Mouse (Mus musculus): Measurements from ENCODE around the gene Pgrmc1. TPM values are rescaled to one million over a fixed set of nuclear protein-coding genes. Genes with fewer than 3 reads are reported as not detected.

Pgrmc1 gene
- total RNA-seq, 2 experiments from 2014 or later: 19.5 to 20.1 TPM

- intact Hi-C loops (cut with DNase I): no loop called here
- no peak for DNase-seq (ENCODE audit: low spot score)
Observed at GRCm38 (mm10) chrX:36599656-36600055, 1.6 kb downstream of the Pgrmc1 start.

GRCm38 (mm10) chrX:36600066-36600465 is 2.1 kb downstream of the Pgrmc1 start:
- intact Hi-C loops (cut with DNase I): no loop called here
- no peak for DNase-seq (ENCODE audit: low spot score)

- intact Hi-C loops (cut with DNase I): no loop called here
- DNase-seq (ENCODE audit: low spot score): no peak
Observed at GRCm38 (mm10) chrX:36602926-36603325, 4.9 kb downstream of the Pgrmc1 start.

- no peak for DNase-seq (ENCODE audit: low spot score)
- intact Hi-C loops (cut with DNase I): no loop called here
Observed at GRCm38 (mm10) chrX:36604040-36604439, 6.0 kb downstream of the Pgrmc1 start.

GRCm38 (mm10) chrX:36609117-36609516 is 11.1 kb downstream of the Pgrmc1 start:
- no peak for DNase-seq (ENCODE audit: low spot score)
- intact Hi-C loops (cut with DNase I): no loop called here

GRCm38 (mm10) chrX:36628102-36628501 is 30.1 kb downstream of the Pgrmc1 start:
- no peak for DNase-seq (ENCODE audit: low spot score)
- intact Hi-C loops (cut with DNase I): no loop called here

- intact Hi-C loops (cut with DNase I): loop anchor here (10.0 kb wide), 1 partner anchor 114 kb away; the partner anchor contains the start of gene Slc25a43
- DNase-seq (ENCODE audit: low spot score): no peak
Observed at GRCm38 (mm10) chrX:36630771-36631170, 32.8 kb downstream of the Pgrmc1 start.

GRCm38 (mm10) chrX:36640046-36640445 is 42.0 kb downstream of the Pgrmc1 start:
- intact Hi-C loops (cut with DNase I): loop anchor here (5.0 kb wide), 1 partner anchor 332 kb away; no protein-coding TSS in a partner anchor
- no peak for DNase-seq (ENCODE audit: low spot score)

- DNase-seq (ENCODE audit: low spot score): peak; percentile 71
- intact Hi-C loops (cut with DNase I): loop anchor here (5.0 kb wide), 1 partner anchor 327 kb away; no protein-coding TSS in a partner anchor
Observed at GRCm38 (mm10) chrX:36644657-36645551, 46.9 kb downstream of the Pgrmc1 start, which contains the start of gene Akap17b. Akap17b (minus strand) TSS chrX:36645395.

Other genes with a start within 250 kb of the Pgrmc1 start
- gene Gm6268, start 196.9 kb upstream of the Pgrmc1 start, total RNA-seq (2021): not detected
- gene Gm14569, start 106.4 kb upstream of the Pgrmc1 start, total RNA-seq (2021): not detected
- 1 to 10 TPM; 2.0 to 2.5 TPM for gene Akap17b, start 47.2 kb downstream of the Pgrmc1 start, total RNA-seq (2021)
- not detected for gene Slc25a43, start 145.5 kb downstream of the Pgrmc1 start, total RNA-seq (2021)
- gene Slc25a5, start 197.4 kb downstream of the Pgrmc1 start, total RNA-seq (2021): 100 to 1,000 TPM; 473 to 488 TPM